Mouse (Mus musculus): ENCODE data around the gene Afdn.

DNA sequence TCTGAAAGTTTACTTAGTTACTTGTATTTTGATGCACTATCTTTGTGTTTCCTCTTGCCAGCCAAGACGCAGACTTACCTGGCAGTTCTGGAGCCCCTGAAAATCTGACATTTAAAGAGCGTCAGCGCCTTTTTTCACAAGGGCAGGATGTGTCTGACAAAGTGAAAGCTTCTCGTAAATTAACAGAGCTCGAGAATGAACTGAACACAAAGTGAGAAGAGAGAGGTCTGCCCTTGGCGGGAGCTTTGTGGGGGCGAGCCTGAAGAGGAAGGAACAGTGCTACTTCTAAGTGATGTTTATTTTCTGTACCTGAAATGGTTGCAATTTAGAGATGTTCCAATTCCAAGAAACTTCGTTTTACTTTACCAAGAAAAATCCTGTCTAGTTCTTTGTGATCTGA, 143.5 kb downstream of the Afdn start:
- no peak for TF ChIP-seq POLR2A (IDR thresholded peaks at IDR 0.05; ENCODE audit: low read depth, low read length)
- no peak for TF ChIP-seq CTCF (IDR thresholded peaks at IDR 0.05; ENCODE audit: borderline replicate concordance, insufficient read depth, low read length)

All from embryonic fibroblast, embryonic 13.5 days (primary cell).